Mouse (Mus musculus): ENCODE data around the gene Gm19426.

GRCm38 (mm10) chr2:84762295-84762694, 18.8 kb upstream of the Gm19426 start:
- TF ChIP-seq CTCF (IDR thresholded peaks at IDR 0.05; ENCODE audit: low read depth, low read length), result no peak
- no peak for TF ChIP-seq POLR2A (IDR thresholded peaks at IDR 0.05; ENCODE audit: insufficient read depth, low read length)
